Mouse (Mus musculus) right cerebral cortex, postnatal 4 days (tissue): ENCODE data around the gene Anxa10.

ENCODE experiments used
- DNase-seq: peaks from one replicate; pipeline ENCODE4 v3.0.0-alpha.2; 2022

Anxa10 gene

DNA sequence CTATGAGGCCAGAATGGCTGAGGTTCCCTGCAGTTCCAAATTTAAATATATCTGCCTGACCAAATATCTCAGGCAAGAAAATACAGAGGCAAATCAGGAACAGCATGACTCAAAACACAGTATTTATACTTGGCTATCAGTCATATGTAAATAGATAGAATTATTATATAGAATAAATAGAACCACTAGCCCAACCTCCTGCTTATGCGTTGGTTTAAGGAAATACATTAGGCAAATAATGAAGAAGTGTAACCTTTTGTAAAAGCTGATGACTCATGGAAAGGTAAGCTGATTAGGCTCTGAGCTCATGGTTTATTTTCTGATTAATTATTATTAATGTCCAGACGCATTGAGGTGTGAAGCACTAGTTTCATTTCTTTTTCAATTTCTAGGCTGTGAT lies at the start of gene Anxa10:
Gene Anxa10 (minus strand): TSS at position 53 of the 400 bp plus-strand sequence.
- DNase-seq, result no peak

DNA sequence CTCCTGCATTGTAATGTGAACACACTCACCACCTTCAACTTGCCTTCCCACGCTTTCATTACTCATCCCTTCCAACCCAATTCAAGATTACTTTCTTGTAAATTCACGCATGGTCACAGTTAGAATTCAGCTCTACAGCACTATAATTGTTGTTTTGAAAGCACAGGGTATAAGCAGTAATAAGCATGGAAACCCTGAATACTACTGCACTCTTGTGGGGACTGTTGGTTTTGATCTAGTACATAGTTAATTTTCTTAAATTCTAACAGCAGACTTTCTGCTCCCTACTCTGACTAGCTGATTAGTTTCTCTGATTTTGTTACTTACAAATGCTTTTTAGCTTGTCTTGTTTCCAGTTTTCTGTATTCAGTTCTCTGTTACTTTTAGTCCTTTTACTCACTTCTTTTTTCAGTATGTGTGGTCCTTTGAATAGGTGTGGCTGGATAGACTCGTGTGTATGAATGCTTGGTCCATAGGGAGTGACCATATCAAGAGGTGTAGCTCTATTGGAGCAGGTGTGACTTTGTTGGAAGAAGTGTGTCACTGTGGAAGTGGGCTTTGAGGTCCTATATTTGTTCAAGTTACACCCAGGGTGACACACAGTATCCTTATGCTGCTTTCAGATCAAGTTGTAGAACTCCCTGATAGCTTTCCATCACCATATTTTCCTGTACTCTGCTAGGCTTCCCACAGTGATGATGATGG lies 9.9 kb upstream of the Anxa10 start:
- DNase-seq, result no peak

DNA sequence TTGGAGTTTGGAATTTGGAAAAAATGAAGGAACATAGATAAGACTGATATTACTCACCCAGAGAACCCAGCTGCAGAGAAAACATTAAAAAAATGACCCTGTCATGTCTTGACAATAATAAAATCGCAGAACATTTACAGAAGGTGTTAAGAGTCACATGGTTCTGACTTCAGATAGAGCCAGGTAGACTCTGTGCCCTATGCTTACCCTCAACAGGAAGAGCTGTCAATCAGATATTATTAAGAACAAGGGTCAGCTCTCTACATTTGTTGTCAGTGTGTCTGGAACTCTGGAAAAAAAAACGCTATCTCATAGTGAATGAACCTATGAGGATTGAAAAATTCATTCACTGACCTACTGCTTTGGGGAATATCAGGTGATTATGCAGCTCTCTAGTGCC lies 25.7 kb downstream of the Anxa10 start:
- DNase-seq, result no peak

DNA sequence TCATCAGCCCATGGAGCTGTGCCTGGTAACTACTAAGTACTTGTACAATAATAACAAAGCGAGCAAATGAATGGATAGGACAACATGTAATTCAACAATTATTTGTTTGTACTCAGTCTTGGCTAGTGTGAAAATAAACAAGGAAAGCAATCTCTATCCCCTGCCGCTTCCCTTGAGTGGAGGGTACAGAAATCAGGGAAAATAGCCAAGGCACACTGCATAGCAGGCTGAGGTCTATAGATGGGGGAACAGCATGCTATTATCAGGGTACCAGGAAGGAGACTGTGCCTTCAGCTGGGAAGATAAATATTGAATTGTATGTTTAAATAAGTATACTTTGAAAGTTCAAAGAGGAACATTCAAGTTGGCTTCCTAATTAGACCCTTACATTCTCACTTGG lies 41.1 kb downstream of the Anxa10 start:
- no peak for DNase-seq

DNA sequence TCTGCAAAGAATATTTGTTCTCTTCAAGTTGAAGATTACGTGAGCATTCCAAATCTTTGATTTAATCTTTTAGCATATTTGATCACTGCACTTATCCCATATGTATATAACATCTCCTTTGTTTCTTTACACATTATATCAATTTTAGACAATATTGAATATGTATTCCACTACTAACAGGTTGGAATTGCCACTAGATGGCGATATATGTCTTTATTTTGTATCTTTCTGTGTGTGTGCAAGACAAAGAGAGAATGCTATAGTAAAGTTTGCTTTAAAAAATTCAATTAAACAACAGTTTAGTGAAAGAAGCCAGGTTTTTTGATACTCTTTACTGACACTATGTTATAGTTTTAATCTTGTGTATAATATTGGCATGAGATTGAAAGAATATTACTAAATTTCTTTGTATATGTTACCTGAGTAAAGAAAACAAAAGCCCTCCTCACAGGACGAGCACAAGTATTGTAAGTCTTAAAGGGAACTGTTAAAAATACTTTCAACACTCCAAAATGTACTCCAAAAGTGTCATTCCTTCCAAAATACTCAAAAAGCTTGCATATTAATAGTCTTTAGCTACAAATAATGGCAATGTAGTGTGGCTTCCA lies 42.7 kb downstream of the Anxa10 start:
- no peak for DNase-seq

DNA sequence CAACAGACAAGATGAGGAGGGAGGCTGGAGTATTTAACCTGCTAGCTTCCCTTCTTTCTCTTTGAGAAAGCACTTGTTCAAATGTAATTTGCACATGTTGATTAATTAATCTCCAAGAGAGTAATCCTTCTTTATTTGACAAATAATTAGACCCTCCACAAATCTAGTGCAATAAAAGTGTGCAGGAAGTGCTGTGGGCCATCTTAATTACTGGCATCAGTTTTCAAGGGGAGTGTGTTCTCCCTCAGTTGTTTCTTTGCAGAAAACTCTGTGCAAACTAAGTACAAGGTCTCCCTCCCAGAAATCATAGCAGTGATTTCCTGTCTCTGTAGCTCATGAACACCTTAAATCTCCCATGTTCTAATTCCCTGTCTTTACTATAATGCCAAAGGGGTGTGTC lies 54.6 kb downstream of the Anxa10 start:
- DNase-seq, result no peak

DNA sequence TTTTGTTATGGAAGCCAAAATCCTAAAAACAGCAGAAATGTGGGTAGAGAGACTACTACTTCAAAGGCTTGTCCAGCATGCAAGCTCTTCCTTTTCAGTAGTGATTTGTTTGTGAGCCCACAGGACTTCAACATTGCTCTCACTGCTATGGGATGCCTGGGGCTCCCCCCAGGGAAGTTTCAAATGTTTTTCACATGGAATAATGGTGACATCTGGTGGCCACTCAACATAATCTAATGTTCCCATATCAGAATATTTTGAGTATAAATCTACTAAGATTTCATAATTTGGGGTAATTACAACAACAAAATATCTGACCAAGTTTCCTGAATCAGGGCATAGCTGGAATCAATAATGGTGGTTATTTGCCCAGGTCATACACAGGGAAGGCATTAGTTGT lies 62.6 kb downstream of the Anxa10 start:
- no peak for DNase-seq

DNA sequence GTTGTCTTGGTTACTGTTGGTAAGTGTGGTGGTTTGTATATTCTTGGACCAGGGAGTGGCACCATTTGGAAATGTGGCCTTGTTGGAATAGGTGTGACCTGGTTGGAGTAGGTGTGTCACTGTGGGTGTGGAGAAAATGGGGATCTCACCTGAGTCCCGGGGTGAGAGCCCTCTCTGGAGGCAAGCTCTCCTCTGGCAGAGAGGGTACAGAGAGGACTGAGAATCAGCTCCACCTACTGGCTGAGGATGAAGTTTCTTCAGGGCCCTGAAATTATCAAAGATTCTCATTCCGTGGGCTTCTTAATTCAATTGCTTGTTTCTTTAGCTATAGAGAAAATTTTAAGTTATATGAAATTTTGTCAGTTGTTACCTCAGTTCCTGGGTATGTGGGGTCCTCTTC lies 76.1 kb downstream of the Anxa10 start:
- no peak for DNase-seq

DNA sequence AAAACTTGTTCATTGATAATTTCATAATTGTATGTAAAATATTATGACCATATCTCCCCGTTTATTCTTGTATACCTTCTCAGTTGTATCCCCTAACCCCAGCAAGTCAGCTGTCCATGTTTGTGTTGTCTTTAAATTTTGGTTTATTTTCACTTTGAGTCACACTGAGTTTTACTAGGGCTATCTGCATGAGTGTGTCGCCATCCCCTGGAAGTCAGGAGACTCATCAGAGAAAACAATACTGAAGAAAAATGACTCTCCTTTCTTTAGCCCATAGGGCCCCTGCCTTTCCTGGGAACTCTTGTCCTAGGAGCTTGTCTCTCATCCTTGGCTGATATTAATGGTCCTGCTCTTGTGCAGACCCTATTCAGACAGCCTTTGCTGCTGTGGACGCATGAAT lies 88.6 kb downstream of the Anxa10 start:
- no peak for DNase-seq

DNA sequence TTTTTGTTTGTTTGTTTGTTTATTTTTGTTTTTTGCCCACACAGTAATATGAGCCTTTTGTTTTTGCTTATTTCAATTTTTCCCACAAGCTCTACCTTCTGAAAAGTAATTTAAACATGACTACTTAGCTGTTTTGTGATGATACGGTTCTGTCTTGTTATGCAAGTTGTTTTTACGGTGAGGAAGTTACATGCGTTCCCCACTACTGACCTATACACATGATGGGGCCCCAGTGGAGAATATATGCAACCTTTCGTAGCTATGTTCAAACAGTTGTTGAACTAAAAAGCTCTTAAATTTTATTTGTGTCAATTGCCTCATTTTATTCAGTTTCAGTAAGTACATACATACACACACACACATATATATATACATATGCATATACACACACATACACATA lies 108.4 kb downstream of the Anxa10 start:
- no peak for DNase-seq

DNA sequence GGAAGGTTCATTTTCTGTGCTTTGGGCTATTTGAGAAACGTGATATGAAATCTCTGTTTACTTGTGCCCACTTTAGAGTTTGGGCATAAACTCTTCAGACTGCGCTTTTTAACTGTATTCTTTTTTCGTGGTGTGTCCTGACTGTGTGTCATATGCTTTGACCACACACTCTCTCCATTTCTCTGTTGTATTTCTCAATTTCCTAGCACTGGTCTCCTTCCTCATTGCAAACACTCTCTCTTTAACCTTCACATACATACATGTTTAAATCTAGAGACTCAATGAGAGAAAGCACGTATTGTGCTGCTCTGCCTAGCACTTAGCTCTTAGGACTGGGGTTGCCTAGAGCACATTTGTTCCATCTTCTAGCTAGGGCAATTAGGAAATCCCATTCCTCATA lies 108.8 kb downstream of the Anxa10 start:
- no peak for DNase-seq
